Mouse (Mus musculus) heart, embryonic 12.5 days (tissue): ENCODE measurements around the gene 4933415A04Rik. TPM values are rescaled to one million over a fixed set of nuclear protein-coding genes. Genes with fewer than 3 reads are reported as not detected.

Source experiments
- ATAC-seq: fragments of 200-750 bp; cut with Nextera tagmentation; 2 replicates; pipeline ENCODE4 v1.8.0; 2017; ENCODE audit warnings: moderate TSS enrichment, moderate library complexity; ENCODE audit not compliant: insufficient number of reproducible peaks, low FRiP score
- H3K27ac ChIP-seq: fragments of 300-500 bp; sonication (generic); 2 replicates; pipeline ENCODE4 v1.5.1; 2016; ENCODE audit warnings: mild to moderate bottlenecking, moderate library complexity; ENCODE audit not compliant: poor library complexity, severe bottlenecking
- H3K27me3 ChIP-seq: fragments of 300-500 bp; sonication (generic); replicated peaks from 2 replicates; pipeline ENCODE4 v1.6.1; 2016; ENCODE audit warnings: mild to moderate bottlenecking, moderate library complexity
- H3K36me3 ChIP-seq: fragments of 300-500 bp; sonication (generic); 2 replicates; pipeline ENCODE4 v1.6.1; 2016; ENCODE audit warnings: mild to moderate bottlenecking, moderate library complexity
- H3K4me1 ChIP-seq: fragments of 300-500 bp; sonication (generic); replicated peaks from 2 replicates; pipeline ENCODE4 v1.6.1; 2016; ENCODE audit warnings: mild to moderate bottlenecking
- H3K4me2 ChIP-seq: fragments of 300-500 bp; sonication (generic); 2 replicates; pipeline ENCODE4 v1.6.1; 2016; ENCODE audit warnings: mild to moderate bottlenecking, moderate library complexity
- H3K4me3 ChIP-seq: fragments of 300-500 bp; sonication (generic); 2 replicates; pipeline ENCODE4 v1.5.1; 2016; ENCODE audit warnings: mild to moderate bottlenecking
- H3K9ac ChIP-seq: fragments of 300-500 bp; sonication (generic); 2 replicates; pipeline ENCODE4 v1.6.1; 2016; ENCODE audit warnings: mild to moderate bottlenecking, moderate library complexity
- H3K9me3 ChIP-seq: fragments of 300-500 bp; sonication (generic); replicated peaks from 2 replicates; pipeline ENCODE4 v1.6.1; 2016; ENCODE audit warnings: mild to moderate bottlenecking, moderate library complexity
- WGBS: fragments of 180-500 bp; shearing (Covaris S2); methylation state at CpG from one replicate; pipeline ENCODE4 v1.1.7; 2016; 5-methylcytosine and 5-hydroxymethylcytosine counted together
- polyA plus RNA-seq: library from polyadenylated mRNA; unstranded; fragments of >200 nt; fragmentation: Nextera tagmentation; extraction: Ambion mirVana; gene quantifications from 2 replicates; pipeline ENCODE4 v1.2.1, GENCODE M21; 2016

Gene 4933415A04Rik
- polyA plus RNA-seq, 1 experiment from 2014 or later: 5.6 TPM

DNA sequence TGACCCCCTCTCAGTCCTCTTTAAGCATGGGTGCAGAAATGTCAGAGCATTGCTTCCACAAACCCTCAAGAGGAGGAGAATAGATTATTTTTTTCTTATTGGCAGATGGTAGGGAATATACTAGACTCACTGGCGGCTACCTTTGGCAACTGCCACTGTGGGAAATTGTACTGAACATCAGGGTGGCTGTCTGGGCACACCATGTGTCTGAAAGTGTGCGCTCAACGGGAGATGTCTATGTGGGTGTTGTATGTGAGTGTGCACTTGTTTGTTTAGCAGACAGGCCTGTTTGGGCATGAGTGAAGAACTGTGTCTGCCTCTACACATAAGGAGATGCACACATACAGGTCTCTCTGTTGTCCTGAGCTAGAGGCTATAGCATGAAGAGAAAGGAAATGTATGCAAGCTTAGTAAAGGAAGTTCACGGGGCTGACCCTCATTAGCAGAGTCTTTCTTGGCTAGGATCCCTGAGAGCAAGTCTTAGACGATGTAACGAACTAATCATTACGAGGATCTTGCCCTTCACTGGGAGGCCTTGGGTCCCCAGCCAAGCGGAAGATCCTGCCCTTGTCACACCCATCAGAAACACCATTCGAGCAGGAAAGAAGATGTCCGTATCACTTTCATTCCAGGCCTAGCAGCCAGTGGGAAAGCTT is 23.3 kb downstream of the 4933415A04Rik start:
- no peak overlapping the region for H3K27ac ChIP-seq
- H3K4me3 ChIP-seq: no peak overlapping the region
- WGBS: 71% methylated on average over 10 of the region's 10 CpGs
- H3K4me2 ChIP-seq: no peak overlapping the region
- no peaks in the 10 kb centered on the region for H3K36me3 ChIP-seq
- peaks cover 17% of the 10 kb centered on the region for H3K4me1 ChIP-seq
- H3K27me3 ChIP-seq: no peaks in the 10 kb centered on the region
- no peak for ATAC-seq
- H3K9me3 ChIP-seq: no peaks in the 10 kb centered on the region
- no peak overlapping the region for H3K9ac ChIP-seq

DNA sequence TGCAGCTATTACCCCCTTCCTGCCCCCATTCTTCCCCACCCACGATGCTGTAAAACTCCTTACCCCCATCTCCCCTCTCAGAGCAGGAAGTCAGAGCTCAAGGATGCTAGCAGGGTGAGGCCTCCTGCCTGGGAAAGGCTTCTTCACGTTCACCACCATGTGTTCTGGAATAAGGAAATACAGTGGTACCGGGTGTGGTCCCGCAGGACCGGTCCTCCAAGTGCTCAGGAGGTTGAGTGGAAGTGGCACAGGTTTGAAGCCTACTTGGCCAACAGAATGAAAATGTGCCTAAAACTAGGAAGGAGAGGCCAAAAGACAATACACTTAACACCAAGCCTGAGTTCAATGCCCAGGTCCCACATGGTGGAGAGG is 23.8 kb downstream of the 4933415A04Rik start:
- Histone ChIP-seq H3K9me3 (no peaks in the 10 kb centered on the region; the same call in 1 of the 2 replicates), H3K27me3 (no peaks in the 10 kb centered on the region), H3K9ac (no peak overlapping the region), H3K36me3 (no peaks in the 10 kb centered on the region), H3K4me2 (no peak overlapping the region), H3K27ac (no peak overlapping the region), H3K4me1 (peaks cover 17% of the 10 kb centered on the region), H3K4me3 (no peak overlapping the region)
- WGBS: 73% methylated on average over 5 of the region's 5 CpGs
- ATAC-seq: no peak

DNA sequence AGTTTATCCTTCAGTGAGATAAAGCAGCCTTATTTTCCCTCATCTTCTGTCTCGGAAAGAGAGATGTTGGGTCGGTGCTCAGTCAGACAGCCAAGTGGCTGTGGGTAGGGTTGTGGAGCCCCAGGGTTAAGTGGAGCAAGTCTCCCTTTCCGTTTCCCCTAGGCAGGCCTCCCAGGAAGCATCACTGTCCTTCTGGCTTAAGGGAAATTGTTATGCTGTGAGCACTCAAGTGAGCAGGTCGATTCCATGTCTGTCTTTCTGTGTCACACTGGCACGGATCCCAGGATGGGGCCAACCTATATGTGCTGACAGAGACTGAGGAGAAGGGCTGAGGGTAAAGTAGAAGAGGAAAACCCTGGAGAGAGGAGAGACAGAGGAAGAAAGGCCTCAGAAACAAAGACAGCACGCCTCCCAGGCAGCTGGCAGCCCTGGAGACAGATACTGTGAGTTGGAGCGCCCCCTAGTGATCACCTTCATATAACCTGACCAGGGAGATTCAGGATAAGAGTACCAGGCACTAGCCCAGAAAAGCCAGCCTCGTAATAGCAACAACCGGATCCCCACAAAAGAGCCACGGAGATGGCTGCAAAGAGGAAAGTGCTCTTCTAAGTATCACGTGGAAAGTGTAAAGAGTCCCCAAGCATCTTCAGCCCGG is 26.1 kb downstream of the 4933415A04Rik start:
- H3K4me2 ChIP-seq: no peak overlapping the region
- peak overlapping the region; percentile 49; the same call in 1 of the 2 replicates for H3K9ac ChIP-seq
- H3K36me3 ChIP-seq: no peaks in the 10 kb centered on the region
- peak; percentile 50; the same call in 1 of the 2 replicates for ATAC-seq
- 24% methylated on average over 12 of the region's 12 CpGs for WGBS
- H3K27ac ChIP-seq: peak overlapping the region; percentile 49
- H3K4me3 ChIP-seq: no peak overlapping the region
- H3K9me3 ChIP-seq: no peaks in the 10 kb centered on the region; the same call in 1 of the 2 replicates
- no peaks in the 10 kb centered on the region for H3K27me3 ChIP-seq
- H3K4me1 ChIP-seq: peaks cover 19% of the 10 kb centered on the region

DNA sequence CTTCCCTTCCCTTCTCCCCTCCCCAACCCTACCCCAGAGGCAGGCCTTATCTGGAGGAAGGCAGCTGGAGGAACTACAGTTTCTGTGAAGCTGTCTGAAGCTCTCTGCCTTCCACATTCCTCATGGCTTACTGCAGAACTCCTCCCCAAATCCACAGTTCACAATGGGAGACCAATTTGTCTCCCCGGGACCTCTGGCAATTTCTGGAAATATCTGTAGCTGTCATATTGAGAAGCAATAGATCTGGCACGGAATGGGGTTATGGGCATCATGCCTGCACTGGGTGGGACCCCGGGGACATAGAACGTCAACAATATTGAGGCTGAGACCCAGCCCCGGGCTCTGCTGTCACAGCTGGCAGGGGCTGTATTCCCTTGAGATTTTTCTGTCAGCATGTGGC is 31.1 kb downstream of the 4933415A04Rik start:
- H3K4me3 ChIP-seq: no peak overlapping the region
- peak overlapping the region; percentile 2; the same call in 1 of the 2 replicates for H3K4me2 ChIP-seq
- no peaks in the 10 kb centered on the region for H3K27me3 ChIP-seq
- H3K27ac ChIP-seq: peak overlapping the region; percentile 36
- 36% methylated on average over 5 of the region's 5 CpGs for WGBS
- H3K9me3 ChIP-seq: no peaks in the 10 kb centered on the region; the same call in 1 of the 2 replicates
- H3K9ac ChIP-seq: no peak overlapping the region
- ATAC-seq: peak; percentile 62
- H3K36me3 ChIP-seq: no peaks in the 10 kb centered on the region
- peaks cover 23% of the 10 kb centered on the region for H3K4me1 ChIP-seq

DNA sequence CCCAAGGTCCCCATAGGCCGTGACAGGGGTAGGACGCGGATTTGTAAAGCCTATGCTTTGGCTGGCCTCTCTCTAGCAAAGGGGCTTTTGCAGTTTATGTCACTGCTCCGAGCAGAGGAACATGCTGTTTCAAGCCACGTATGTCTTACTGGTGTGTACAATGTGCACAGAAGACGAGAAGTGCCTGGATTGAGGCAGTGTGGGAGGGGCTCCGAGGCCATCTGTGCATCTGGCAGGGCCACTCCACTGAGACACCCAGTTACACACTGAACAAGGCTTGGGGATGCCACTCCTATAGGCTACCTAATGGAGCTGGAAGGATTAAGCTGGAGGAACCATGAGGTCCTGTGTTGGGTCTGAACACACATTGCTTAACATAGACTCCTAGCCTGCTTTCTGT is 31.6 kb downstream of the 4933415A04Rik start:
- H3K9ac ChIP-seq: no peak overlapping the region

DNA sequence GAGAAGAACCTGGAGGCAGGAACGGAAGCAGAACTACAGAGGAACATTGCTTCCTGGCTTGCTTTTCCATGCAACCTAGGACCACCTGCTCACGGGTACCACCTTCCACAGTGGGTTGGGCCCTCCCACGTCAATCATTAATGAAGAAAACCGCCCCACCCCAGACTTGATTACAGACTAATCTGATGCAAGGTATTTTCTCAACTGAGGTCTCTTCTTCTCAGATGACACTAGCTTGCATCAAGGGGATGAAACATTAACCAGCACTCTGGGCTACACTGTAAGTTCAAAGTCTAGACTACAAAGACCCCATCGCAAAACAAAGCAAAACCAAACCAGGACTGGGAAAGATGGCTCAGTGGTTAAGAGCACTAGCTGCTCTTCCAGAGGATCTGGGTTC is 34.9 kb downstream of the 4933415A04Rik start:
- Histone ChIP-seq H3K4me1 (peaks cover 26% of the 10 kb centered on the region), H3K36me3 (no peaks in the 10 kb centered on the region), H3K27me3 (no peaks in the 10 kb centered on the region), H3K4me3 (no peak overlapping the region), H3K27ac (no peak overlapping the region), H3K9me3 (no peaks in the 10 kb centered on the region), H3K4me2 (no peak overlapping the region), H3K9ac (no peak overlapping the region)
- WGBS: 77% methylated on average over 5 of the region's 5 CpGs
- ATAC-seq: no peak

More for the DNA sequence above, 31.6 kb downstream of the 4933415A04Rik start:
- no peak overlapping the region for H3K4me2 ChIP-seq
- peak; percentile 24; the same call in 1 of the 2 replicates for ATAC-seq
- H3K27ac ChIP-seq: peak overlapping the region; percentile 14
- H3K4me1 ChIP-seq: peaks cover 20% of the 10 kb centered on the region
- H3K36me3 ChIP-seq: no peaks in the 10 kb centered on the region
- H3K4me3 ChIP-seq: no peak overlapping the region
- no peaks in the 10 kb centered on the region for H3K27me3 ChIP-seq
- no peaks in the 10 kb centered on the region; the same call in 1 of the 2 replicates for H3K9me3 ChIP-seq
- WGBS: 60% methylated on average over 7 of the region's 7 CpGs

DNA sequence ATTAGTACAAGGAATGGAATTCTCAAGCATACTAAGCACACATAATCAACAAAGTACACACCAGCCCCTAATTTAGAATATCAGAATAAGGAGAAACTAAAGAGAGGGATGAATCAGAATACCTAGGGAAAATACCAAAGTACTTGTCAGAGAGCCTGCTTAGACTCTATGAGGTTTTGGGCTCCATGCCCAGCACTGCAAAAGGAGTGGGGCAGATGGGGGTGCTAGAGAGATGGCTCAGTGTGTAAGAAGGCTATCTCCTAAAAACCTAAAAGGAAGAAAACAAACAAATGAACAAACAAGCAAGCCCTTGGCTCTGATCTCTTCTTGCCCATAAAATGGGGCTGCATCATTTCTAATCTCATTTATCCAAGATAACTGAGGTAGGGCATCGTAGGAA is 37.5 kb downstream of the 4933415A04Rik start:
- ATAC-seq: no peak
- 82% methylated on average over 1 of the region's 1 CpGs for WGBS
- no peak overlapping the region for H3K4me3 ChIP-seq
- H3K27ac ChIP-seq: no peak overlapping the region
- no peaks in the 10 kb centered on the region for H3K36me3 ChIP-seq
- peaks cover 28% of the 10 kb centered on the region for H3K4me1 ChIP-seq
- no peak overlapping the region for H3K4me2 ChIP-seq
- H3K9me3 ChIP-seq: no peaks in the 10 kb centered on the region
- H3K27me3 ChIP-seq: no peaks in the 10 kb centered on the region
- no peak overlapping the region for H3K9ac ChIP-seq

DNA sequence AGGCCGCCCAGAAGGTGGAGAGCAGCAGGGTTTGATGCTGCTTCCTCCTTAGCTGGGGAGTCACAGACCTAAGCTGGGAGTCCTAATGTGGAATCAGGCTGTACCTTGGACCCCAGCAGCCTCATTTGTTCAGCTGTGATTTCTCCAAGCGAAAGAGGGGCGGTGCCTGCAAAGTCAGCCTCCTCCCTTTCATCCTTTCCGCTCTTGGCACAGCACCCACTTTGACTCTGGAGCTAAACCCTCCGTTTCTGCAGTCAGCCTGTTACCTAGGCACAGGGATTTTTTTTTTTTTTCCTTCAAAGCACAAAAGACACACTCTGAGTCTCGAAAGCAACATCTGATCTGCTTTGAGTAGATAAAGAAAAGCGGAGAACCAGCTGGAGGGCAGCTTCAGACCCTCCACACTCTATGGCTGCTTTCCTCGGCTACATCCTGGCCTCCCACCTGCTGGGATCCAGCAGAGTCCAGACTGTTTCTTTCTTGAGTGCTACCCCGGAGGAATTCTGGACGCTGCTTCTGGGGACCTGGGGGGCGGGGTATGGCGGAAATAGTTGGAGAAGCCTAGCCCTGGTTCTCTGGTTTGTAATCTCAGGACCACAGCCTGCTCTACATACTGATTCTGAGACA is 39.6 kb downstream of the 4933415A04Rik start:
- Histone ChIP-seq H3K9ac (no peak overlapping the region), H3K9me3 (no peaks in the 10 kb centered on the region), H3K4me1 (peaks cover 24% of the 10 kb centered on the region), H3K4me2 (peak overlapping the region; percentile 62), H3K27ac (peak overlapping the region; percentile 33; the same call in 1 of the 2 replicates), H3K4me3 (peak overlapping the region; percentile 8; the same call in 1 of the 2 replicates), H3K27me3 (no peaks in the 10 kb centered on the region), H3K36me3 (no peaks in the 10 kb centered on the region)
- 8% methylated on average over 12 of the region's 12 CpGs for WGBS
- ATAC-seq: no peak

DNA sequence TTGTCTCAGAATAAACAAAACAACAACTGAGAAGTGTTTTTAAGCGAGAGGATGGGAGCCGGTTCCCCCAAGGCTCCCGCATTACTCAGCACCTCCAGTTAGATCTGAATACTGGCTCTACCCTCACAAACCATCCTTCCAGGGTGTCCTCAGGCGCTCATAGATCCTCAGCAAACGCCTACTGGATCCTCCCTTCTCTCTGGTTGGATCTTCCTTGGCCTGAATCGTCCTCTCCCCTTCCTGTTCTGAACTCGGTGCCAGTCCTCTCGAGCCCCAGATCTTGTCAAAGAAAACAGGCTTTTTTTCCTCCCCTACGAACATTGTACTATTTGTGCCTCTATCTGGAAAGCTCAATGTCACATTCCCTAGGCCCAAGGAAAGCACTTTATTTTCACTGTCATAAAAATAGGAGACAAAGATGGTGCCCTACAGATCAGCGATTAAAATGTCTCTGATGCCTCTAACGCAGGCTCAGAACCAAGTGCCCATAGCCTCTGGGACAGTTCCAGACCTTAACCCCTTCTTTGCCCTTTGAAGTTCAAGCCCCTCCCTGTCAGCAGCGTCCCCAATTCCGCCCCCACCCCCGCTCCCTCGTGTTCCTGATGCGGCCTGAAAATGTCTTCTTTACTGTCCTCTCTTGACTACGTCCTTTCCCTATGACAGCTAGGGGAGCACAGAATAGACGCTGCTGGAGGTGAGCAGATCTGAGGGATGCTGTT is 40.2 kb downstream of the 4933415A04Rik start:
- ATAC-seq: no peak
- H3K4me2 ChIP-seq: peak overlapping the region; percentile 62

DNA sequence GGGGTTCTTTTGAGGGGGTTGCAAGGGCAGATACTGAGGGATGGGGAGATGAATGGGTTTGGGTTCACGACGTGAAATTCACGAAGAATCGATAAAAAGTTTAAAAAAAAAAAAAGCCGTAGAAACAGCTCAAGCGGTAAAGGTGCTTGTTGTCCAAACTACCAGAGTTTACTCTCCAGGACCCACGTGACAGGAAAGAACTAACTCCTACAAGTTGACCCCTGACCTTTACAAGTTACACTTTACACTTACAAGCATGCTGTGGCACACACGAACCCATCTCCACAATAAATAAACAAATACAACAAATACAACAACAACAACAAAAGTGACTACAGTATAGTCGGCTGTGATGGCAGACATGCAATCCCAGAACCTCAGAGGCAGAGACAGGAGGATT is 44.8 kb downstream of the 4933415A04Rik start:
- Histone ChIP-seq H3K4me3 (no peak overlapping the region), H3K4me2 (no peak overlapping the region), H3K4me1 (peaks cover 42% of the 10 kb centered on the region), H3K9ac (no peak overlapping the region), H3K27me3 (no peaks in the 10 kb centered on the region), H3K36me3 (no peaks in the 10 kb centered on the region), H3K9me3 (no peaks in the 10 kb centered on the region), H3K27ac (no peak overlapping the region)
- 82% methylated on average over 9 of the region's 9 CpGs for WGBS
- no peak for ATAC-seq

More for the DNA sequence above, 40.2 kb downstream of the 4933415A04Rik start:
- Histone ChIP-seq H3K4me1 (peaks cover 28% of the 10 kb centered on the region), H3K27ac (0 out of 2 replicates have a peak overlapping the region, but pooled peaks have one; percentile 20), H3K9me3 (no peaks in the 10 kb centered on the region), H3K27me3 (no peaks in the 10 kb centered on the region), H3K4me3 (peak overlapping the region; percentile 8; the same call in 1 of the 2 replicates), H3K9ac (no peak overlapping the region), H3K36me3 (no peaks in the 10 kb centered on the region)
- WGBS: 23% methylated on average over 18 of the region's 18 CpGs
